Mouse (Mus musculus) inflammation-experienced regulatory T-cells, adult 6 months (primary cell): Measurements from ENCODE around the gene Mitd1. TPM values are rescaled to one million over a fixed set of nuclear protein-coding genes. Genes with fewer than 3 reads are reported as not detected.

ENCODE experiments used
- ATAC-seq: one replicate; pipeline ENCODE4 v1.8.0; 2017
- polyA plus RNA-seq, 3 experiments: library from polyadenylated mRNA; unstranded; fragments of 100-300 nt; shearing (Covaris generic); gene quantifications; one replicate each; pipeline ENCODE4 v1.2.1; 2017

Mitd1 gene
- polyA plus RNA-seq: 100 to 1,000 TPM in 2 of 3 experiments, 10 to 100 TPM in 1; 95.5 to 109 (median 105) TPM

- peak; percentile 86 for ATAC-seq
These were observed at the start of gene Mitd1, which contains the start of gene Mrpl30 for GRCm38 (mm10) chr1:37890025-37890652. Mitd1 (minus strand) TSS chr1:37890411. Mrpl30 (plus strand) TSS chr1:37890477.

- ATAC-seq: no peak
These were observed 41.6 kb upstream of the Mitd1 start for GRCm38 (mm10) chr1:37931806-37932205.

GRCm38 (mm10) chr1:37925971-37926370, 35.8 kb upstream of the Mitd1 start:
- ATAC-seq: no peak

GRCm38 (mm10) chr1:37922536-37922935, 32.3 kb upstream of the Mitd1 start:
- ATAC-seq: no peak

GRCm38 (mm10) chr1:37918096-37918495, 27.9 kb upstream of the Mitd1 start:
- ATAC-seq: no peak

GRCm38 (mm10) chr1:37917666-37918065, 27.5 kb upstream of the Mitd1 start:
- no peak for ATAC-seq

GRCm38 (mm10) chr1:37916393-37916792, 26.2 kb upstream of the Mitd1 start, which contains the start of gene Lyg2:
Lyg2 (minus strand) TSS chr1:37916493.
- no peak for ATAC-seq

GRCm38 (mm10) chr1:37912751-37913150, 22.5 kb upstream of the Mitd1 start:
- ATAC-seq: no peak

- no peak for ATAC-seq
These were observed 13.0 kb upstream of the Mitd1 start for GRCm38 (mm10) chr1:37903178-37903577.

- ATAC-seq: no peak
These were observed 10.1 kb upstream of the Mitd1 start for GRCm38 (mm10) chr1:37900288-37900687.

GRCm38 (mm10) chr1:37899816-37900215, 9.6 kb upstream of the Mitd1 start:
- no peak for ATAC-seq

- ATAC-seq: no peak
These were observed 4.4 kb upstream of the Mitd1 start for GRCm38 (mm10) chr1:37894606-37895005.

- ATAC-seq: no peak
These were observed 1.2 kb upstream of the Mitd1 start for GRCm38 (mm10) chr1:37891400-37891799.

- no peak for ATAC-seq
These were observed 1.0 kb downstream of the Mitd1 start for GRCm38 (mm10) chr1:37889206-37889605.

- no peak for ATAC-seq
These were observed 5.8 kb downstream of the Mitd1 start for GRCm38 (mm10) chr1:37884451-37884850.

GRCm38 (mm10) chr1:37883411-37883810, 6.8 kb downstream of the Mitd1 start:
- ATAC-seq: no peak

GRCm38 (mm10) chr1:37877736-37878460, 12.3 kb downstream of the Mitd1 start:
- ATAC-seq: no peak

- ATAC-seq: no peak
These were observed 17.1 kb downstream of the Mitd1 start for GRCm38 (mm10) chr1:37873157-37873556.

GRCm38 (mm10) chr1:37872131-37873067, 17.8 kb downstream of the Mitd1 start:
- peak; percentile 87 for ATAC-seq

- peak; percentile 18 for ATAC-seq
These were observed 18.5 kb downstream of the Mitd1 start, which contains the start of gene Lipt1 for GRCm38 (mm10) chr1:37871704-37872103. Lipt1 (plus strand) TSS chr1:37871738.

GRCm38 (mm10) chr1:37869362-37869761, 20.8 kb downstream of the Mitd1 start:
- ATAC-seq: no peak

GRCm38 (mm10) chr1:37868640-37869039, 21.6 kb downstream of the Mitd1 start:
- ATAC-seq: no peak
